Mouse (Mus musculus) C2C12 (cell line): ENCODE results near the gene Ankrd13b. TPM values are rescaled to one million over a fixed set of nuclear protein-coding genes. Genes with fewer than 3 reads are reported as not detected.

ENCODE experiments used
- H3K27me3 ChIP-seq: one replicate; pipeline ENCODE4 v1.6.1; 2011; ENCODE audit not compliant: control insufficient read depth, insufficient read depth, insufficient read length
- H3K36me3 ChIP-seq: one replicate; pipeline ENCODE4 v1.6.1; 2011; ENCODE audit not compliant: control insufficient read depth, insufficient read depth
- H3K4me3 ChIP-seq: one replicate; pipeline ENCODE4 v1.5.1; 2011; ENCODE audit warnings: mild to moderate bottlenecking, control low read depth; ENCODE audit not compliant: poor library complexity, insufficient read depth, severe bottlenecking
- H3K79me2 ChIP-seq: one replicate; pipeline ENCODE4 v1.6.1; 2011; ENCODE audit not compliant: control insufficient read depth, insufficient read depth
- H3K79me3 ChIP-seq: one replicate; pipeline ENCODE4 v1.6.1; 2011; ENCODE audit warnings: low read depth, control low read depth
- H3ac ChIP-seq: one replicate; pipeline ENCODE3; 2011; ENCODE audit warnings: low read depth; ENCODE audit not compliant: control insufficient read depth, insufficient read length
- CEBPB ChIP-seq: IDR thresholded peaks from one replicate; pipeline ENCODE4 v1.6.1; 2011; ENCODE audit warnings: low read depth, mild to moderate bottlenecking, control low read depth, moderate library complexity
- CTCF ChIP-seq: IDR thresholded peaks from one replicate; pipeline ENCODE4 v1.5.1; 2011; ENCODE audit not compliant: control insufficient read depth, insufficient read depth, insufficient read length
- FOSL1 ChIP-seq: IDR thresholded peaks from one replicate; pipeline ENCODE4 v1.8.0; 2011; ENCODE audit warnings: mild to moderate bottlenecking, low read length; ENCODE audit not compliant: poor library complexity, insufficient read depth, severe bottlenecking
- MAX ChIP-seq: IDR thresholded peaks from one replicate; pipeline ENCODE4 v1.6.1; 2011; ENCODE audit warnings: mild to moderate bottlenecking, control low read depth
- MYOD1 ChIP-seq: IDR thresholded peaks from one replicate; pipeline ENCODE4 v1.6.1; 2011; ENCODE audit warnings: low read depth; ENCODE audit not compliant: control insufficient read depth, insufficient read length
- MYOG ChIP-seq: IDR thresholded peaks from one replicate; pipeline ENCODE4 v1.6.1; 2011; ENCODE audit not compliant: control insufficient read depth, insufficient read length; ENCODE audit errors: extremely low read depth
- USF1 ChIP-seq: IDR thresholded peaks from one replicate; pipeline ENCODE4 v1.6.1; 2011; ENCODE audit warnings: low read depth, mild to moderate bottlenecking, control low read depth, moderate library complexity
- polyA plus RNA-seq: library from polyadenylated mRNA; unstranded; fragments of >200 nt; fragmentation: generic; extraction: Trizol; gene quantifications from one replicate; pipeline ENCODE4 v1.2.1, GENCODE M21; 2012; ENCODE audit warnings: missing spikeins

Ankrd13b gene
- polyA plus RNA-seq, 1 experiment = 64.3 TPM

- H3K4me3 ChIP-seq = no peak overlapping the region
- H3K27me3 ChIP-seq = no peaks in the 10 kb centered on the region
- TF ChIP-seq FOSL1 (no peak), MAX (no peak), MYOD1 (no peak), USF1 (no peak), CTCF (peak; percentile 95), CEBPB (no peak)
- H3ac ChIP-seq = peak overlapping the region; percentile 25
- H3K36me3 ChIP-seq = peaks cover 4% of the 10 kb centered on the region
- H3K79me2 ChIP-seq = peaks cover 71% of the 10 kb centered on the region
- H3K79me3 ChIP-seq = peaks cover 59% of the 10 kb centered on the region
These were observed 1.6 kb upstream of the Ankrd13b start for GRCm38 (mm10) chr11:77491123-77491501.

- Histone ChIP-seq H3K27me3 (no peaks in the 10 kb centered on the region), H3K79me2 (peaks cover 71% of the 10 kb centered on the region), H3ac (no peak overlapping the region), H3K36me3 (no peaks in the 10 kb centered on the region), H3K4me3 (peak overlapping the region; percentile 83), H3K79me3 (peaks cover 59% of the 10 kb centered on the region)
- no peak for TF ChIP-seq MYOG
- no peak for TF ChIP-seq FOSL1
- no peak for TF ChIP-seq MAX
- peak; percentile 12 for TF ChIP-seq MYOD1
- TF ChIP-seq USF1 = no peak
- TF ChIP-seq CTCF = no peak
These were observed 973 bp upstream of the Ankrd13b start for GRCm38 (mm10) chr11:77490451-77490850.

GRCm38 (mm10) chr11:77488771-77489581 is 502 bp downstream of the Ankrd13b start:
- peak overlapping the region; percentile 84 for H3ac ChIP-seq
- peaks cover 71% of the 10 kb centered on the region for H3K79me2 ChIP-seq
- H3K4me3 ChIP-seq = peak overlapping the region; percentile 83
- H3K27me3 ChIP-seq = no peaks in the 10 kb centered on the region
- no peak for TF ChIP-seq CEBPB
- TF ChIP-seq MYOG = no peak
- no peak for TF ChIP-seq USF1
- no peak for TF ChIP-seq MYOD1
- TF ChIP-seq FOSL1 = no peak
- no peak for TF ChIP-seq MAX
- no peak for TF ChIP-seq CTCF
- no peaks in the 10 kb centered on the region for H3K36me3 ChIP-seq
- peaks cover 55% of the 10 kb centered on the region for H3K79me3 ChIP-seq

- Histone ChIP-seq H3K79me2 (peaks cover 84% of the 10 kb centered on the region), H3ac (no peak overlapping the region), H3K36me3 (no peaks in the 10 kb centered on the region), H3K79me3 (peaks cover 61% of the 10 kb centered on the region), H3K27me3 (no peaks in the 10 kb centered on the region), H3K4me3 (no peak overlapping the region)
- TF ChIP-seq USF1 (no peak), MAX (no peak), FOSL1 (no peak), CEBPB (no peak), MYOG (no peak)
These were observed 2.7 kb downstream of the Ankrd13b start for GRCm38 (mm10) chr11:77486798-77487197.

- TF ChIP-seq USF1 = no peak
- no peak for TF ChIP-seq MYOG
- no peak for TF ChIP-seq CEBPB
- no peak for TF ChIP-seq MAX
- TF ChIP-seq FOSL1 = no peak
- TF ChIP-seq CTCF = no peak
- no peak for TF ChIP-seq MYOD1
- no peak overlapping the region for H3ac ChIP-seq
- H3K4me3 ChIP-seq = no peak overlapping the region
- H3K27me3 ChIP-seq = no peaks in the 10 kb centered on the region
- H3K79me3 ChIP-seq = peaks cover 76% of the 10 kb centered on the region
- no peaks in the 10 kb centered on the region for H3K36me3 ChIP-seq
- H3K79me2 ChIP-seq = peaks cover 96% of the 10 kb centered on the region
These were observed 4.2 kb downstream of the Ankrd13b start for GRCm38 (mm10) chr11:77485229-77485628.

- Histone ChIP-seq H3K79me3 (peaks cover 82% of the 10 kb centered on the region), H3K79me2 (peaks cover 98% of the 10 kb centered on the region), H3ac (no peak overlapping the region), H3K4me3 (no peak overlapping the region), H3K27me3 (no peaks in the 10 kb centered on the region), H3K36me3 (no peaks in the 10 kb centered on the region)
- TF ChIP-seq MYOG = no peak
- TF ChIP-seq MYOD1 = no peak
- TF ChIP-seq MAX = peak; percentile 82
- TF ChIP-seq CTCF = no peak
- TF ChIP-seq CEBPB = no peak
These were observed 5.8 kb downstream of the Ankrd13b start for GRCm38 (mm10) chr11:77483510-77484255.
